Mouse (Mus musculus) frontal cortex, postnatal 25 days (tissue): ENCODE data around the gene Mis18a.

Source experiments
- DNase-seq, 2 experiments: peaks; one replicate each; pipeline ENCODE4 v3.0.0; 2022; ENCODE audit warnings: low spot score in 2 of 2

Mis18a gene

DNA sequence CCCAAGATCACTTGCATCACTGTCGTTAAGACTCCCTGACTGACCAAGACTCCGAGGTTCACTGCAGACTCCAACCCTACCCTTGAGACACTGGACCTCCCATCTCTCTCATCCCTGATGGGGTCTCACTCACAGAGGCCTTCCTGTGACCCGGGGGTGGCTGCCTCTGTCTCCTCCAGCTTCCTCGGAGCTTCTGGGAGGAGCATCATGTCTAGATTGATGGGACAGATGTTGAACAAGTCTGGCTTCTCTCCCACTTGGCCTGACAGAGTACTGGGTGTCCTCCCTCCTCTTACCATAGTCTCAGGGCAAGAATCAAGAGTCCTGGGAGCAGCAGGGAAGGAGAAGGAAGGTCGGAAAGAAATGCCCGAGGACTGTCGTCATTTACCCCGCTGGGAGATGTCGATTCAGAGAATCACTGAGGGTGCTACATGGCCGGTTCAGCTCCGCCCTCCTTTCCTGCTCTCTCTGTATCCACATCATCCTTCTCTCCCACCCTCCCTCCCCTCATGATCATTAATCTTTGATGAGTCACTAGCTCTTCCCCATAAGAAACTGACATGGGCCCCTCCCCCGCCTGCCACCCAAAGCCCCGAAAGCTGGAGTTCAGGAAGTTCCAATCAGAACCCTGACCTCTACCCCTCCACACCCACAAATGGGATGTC, 22.9 kb downstream of the Mis18a start:
- DNase-seq: no peak

DNA sequence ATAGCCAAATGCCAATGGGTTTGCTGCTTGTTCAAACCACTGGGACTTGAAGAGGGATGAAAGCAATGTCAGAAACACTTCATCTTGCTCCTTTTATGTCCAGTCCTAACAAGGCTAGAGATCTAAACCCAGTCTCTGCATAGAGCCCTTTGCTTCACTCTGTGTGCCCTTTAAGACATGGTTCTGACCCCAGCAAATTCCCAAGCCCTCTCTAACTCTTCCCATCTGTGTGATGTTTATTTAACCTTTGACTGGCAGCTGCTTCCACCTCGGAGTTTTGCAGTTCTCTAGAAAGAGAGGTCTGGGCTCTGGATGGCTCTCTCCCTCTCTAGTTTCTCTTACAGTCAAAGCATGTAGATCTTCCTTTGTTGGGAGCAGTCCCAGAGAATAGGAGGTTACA, 23.6 kb downstream of the Mis18a start:
- DNase-seq: no peak

GRCm38 (mm10) chr16:90701541-90701940, 25.7 kb downstream of the Mis18a start:
- no peak for DNase-seq

DNA sequence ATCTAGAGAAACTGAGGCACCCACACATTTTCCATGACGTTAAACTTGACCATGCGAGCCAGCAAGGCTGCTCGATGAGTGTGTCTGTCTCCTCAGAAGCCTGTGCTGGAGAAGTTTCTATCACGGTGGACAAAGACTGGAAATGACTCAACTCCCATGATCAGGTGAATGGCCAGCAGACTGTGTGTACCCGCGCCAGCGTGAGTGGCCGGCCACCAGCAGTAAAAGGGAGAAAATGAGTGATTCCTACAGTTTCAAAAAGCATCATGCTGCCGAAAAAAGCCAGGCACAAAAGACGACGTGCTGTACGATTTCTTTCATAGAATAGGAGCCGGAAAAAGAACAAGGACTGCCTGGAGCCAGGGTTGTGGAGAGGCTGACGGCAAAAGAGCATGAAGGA, 27.8 kb downstream of the Mis18a start:
- no peak for DNase-seq

GRCm38 (mm10) chr16:90696306-90696705, 30.9 kb downstream of the Mis18a start:
- no peak for DNase-seq

GRCm38 (mm10) chr16:90695121-90695520, 32.1 kb downstream of the Mis18a start:
- no peak for DNase-seq

DNA sequence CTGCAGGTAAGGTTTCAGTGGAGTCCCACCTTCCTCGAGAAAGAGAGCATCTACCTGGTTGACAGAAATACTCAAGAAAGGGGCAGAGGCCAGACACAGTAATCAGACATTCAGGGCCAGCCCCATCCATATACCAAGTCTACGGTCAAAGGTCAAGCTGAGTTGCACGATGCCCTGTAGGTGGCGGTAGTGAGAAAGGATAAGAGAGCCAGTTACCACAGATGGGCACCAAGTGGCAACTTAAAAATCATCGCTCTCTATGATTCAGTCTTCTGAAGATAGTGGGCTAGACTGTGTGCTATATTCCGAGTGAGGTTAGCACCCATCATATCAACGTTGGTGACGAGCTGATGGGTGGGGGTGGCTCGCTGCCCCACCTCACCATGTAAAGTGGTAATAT, 32.5 kb downstream of the Mis18a start:
- DNase-seq: no peak

GRCm38 (mm10) chr16:90693625-90694024, 33.6 kb downstream of the Mis18a start:
- no peak for DNase-seq

DNA sequence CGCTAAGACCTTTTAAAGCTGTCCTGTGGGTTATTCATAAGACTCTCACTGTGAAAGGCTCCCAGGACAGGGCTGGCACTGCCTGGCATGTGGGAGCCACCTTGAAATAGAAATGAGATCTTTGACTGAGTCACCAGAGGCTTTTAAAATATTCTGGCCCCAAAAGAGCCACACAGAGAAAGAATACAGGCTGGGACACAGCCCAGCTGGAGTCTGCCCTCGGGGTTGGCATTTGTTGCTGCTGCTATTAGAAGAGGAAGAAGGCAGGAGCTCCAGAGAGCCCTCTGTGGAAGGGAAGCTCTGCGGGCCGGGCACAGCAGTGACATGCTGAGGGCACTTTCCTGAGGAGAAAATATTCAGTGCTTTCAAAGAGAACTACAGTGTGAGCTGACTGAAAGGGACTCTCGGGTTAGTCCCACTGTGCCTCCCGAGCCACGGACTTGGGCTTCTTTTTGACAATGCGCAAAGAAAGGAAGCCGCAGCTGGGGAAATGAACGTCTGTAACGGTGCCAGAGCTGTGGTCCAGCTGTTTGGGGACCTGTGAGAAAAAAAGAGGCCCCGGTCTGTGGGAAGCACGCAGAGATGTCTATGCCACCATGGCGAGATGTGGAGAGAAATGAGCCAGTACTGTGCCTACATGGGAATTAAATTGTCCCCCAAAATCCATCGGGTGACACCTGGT, 34.4 kb downstream of the Mis18a start:
- DNase-seq: no peak

GRCm38 (mm10) chr16:90687687-90688263, 39.4 kb downstream of the Mis18a start:
- DNase-seq: no peak

GRCm38 (mm10) chr16:90687011-90687410, 40.2 kb downstream of the Mis18a start:
- no peak for DNase-seq

GRCm38 (mm10) chr16:90684092-90684491, 43.1 kb downstream of the Mis18a start:
- no peak for DNase-seq

DNA sequence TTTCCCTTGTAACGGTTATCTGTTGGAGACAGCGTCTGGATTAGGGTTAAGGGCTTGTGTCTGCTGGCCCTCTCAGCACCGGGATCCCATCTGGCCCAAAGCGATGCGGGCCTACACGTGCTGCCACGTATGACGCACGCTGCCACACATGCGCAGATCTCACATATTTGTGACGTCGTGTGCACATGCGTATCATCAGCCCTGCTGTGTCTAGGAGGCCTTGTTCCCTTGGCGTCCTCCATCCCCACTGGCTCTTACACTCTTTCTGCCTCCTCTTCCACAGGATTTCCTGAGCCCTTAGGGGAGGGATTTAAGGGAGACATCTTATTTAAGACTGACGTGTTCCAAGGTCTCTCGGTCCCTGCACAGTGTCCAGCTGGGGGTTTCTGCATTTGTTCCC, 47.2 kb downstream of the Mis18a start:
- DNase-seq: no peak

- no peak for DNase-seq
Measured at GRCm38 (mm10) chr16:90678820-90679219, 48.4 kb downstream of the Mis18a start.

GRCm38 (mm10) chr16:90676920-90677574, 50.2 kb downstream of the Mis18a start:
- no peak for DNase-seq

DNA sequence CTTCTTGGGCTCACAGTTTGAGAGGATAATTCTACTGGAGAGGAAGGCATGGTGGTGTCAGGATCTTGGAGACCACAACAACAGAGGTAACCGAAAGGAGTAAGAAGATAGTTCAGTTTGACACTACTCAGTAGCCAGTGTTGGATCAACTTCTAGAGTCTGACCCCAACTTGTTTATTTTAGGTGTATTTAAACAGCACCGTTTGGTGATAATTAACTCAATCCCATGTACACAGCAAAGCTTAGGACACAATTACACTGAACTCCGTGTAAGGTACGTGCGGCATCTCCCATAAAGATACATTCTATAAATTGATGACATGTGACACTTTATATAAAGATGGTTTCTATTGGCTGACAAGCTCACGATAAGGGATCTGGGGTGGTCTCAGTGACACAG, 52.6 kb downstream of the Mis18a start:
- no peak for DNase-seq

- no peak for DNase-seq
Measured at GRCm38 (mm10) chr16:90673507-90674354, 53.5 kb downstream of the Mis18a start.
